ENCODE assay signal across 11 mouse cellular contexts in genomic region chr6:48628377-48628776, GRCm38 (mm10). TPM values are rescaled to one million over a fixed set of nuclear protein-coding genes. Genes with fewer than 3 reads are reported as not detected.
DNase-seq lines count a peak whose midpoint lies in the region; ATAC-seq and TF ChIP-seq lines count a peak whose summit lies in the region.
"Had no signal": no experiment of that assay in that cellular context is flagged by ENCODE, and none has a peak within 500 bp of the region (broad histone marks: within the 10 kb centered on the region; RNA-seq: fewer than 3 reads in every experiment).

No protein-coding gene starts in this region.

- TF ChIP-seq EP300 in lung, postnatal 0 days (IDR thresholded peaks at IDR 0.05): no peak

- 0 out of 2 replicates have a peak overlapping the region, but pooled peaks have one; percentile 53 for H3K4me3 ChIP-seq in hindbrain, embryonic 15.5 days
- H3K4me3 ChIP-seq in hindbrain, embryonic 11.5 days (ENCODE audit: low read depth, low read length): no peak overlapping the region
- no peak overlapping the region for H3K4me3 ChIP-seq in kidney, embryonic 14.5 days (ENCODE audit: low read length)
- no peak overlapping the region for H3K4me3 ChIP-seq in midbrain, embryonic 15.5 days
- H3K4me3 ChIP-seq in lung, postnatal 0 days (ENCODE audit: low read depth, low read length): no peak overlapping the region

- TF ChIP-seq CTCF in lung, postnatal 0 days (IDR thresholded peaks at IDR 0.05): no peak

- peak; percentile 26 for DNase-seq in cerebellum, adult 11-12 months
- no peak for DNase-seq in cerebellum, adult 11 months
- DNase-seq in hindbrain, embryonic 11.5 days (ENCODE audit: low spot score): no peak
- DNase-seq in lung, postnatal 0 days (ENCODE audit: low spot score): no peak
- DNase-seq in ovary, postnatal 14 days (ENCODE audit: low spot score): no peak
- DNase-seq: lung, adult 2 months had no signal

- H3K27ac ChIP-seq in hindbrain, embryonic 15.5 days (replicated peaks): no peak overlapping the region
- no peak overlapping the region for H3K27ac ChIP-seq in hindbrain, embryonic 11.5 days (ENCODE audit: low read depth, low read length)
- no peak overlapping the region for H3K27ac ChIP-seq in kidney, embryonic 14.5 days (ENCODE audit: low read depth, low read length)
- H3K27ac ChIP-seq in midbrain, embryonic 15.5 days: no peak overlapping the region
- no peak overlapping the region for H3K27ac ChIP-seq in lung, postnatal 0 days (ENCODE audit: low read length)

- H3K9ac ChIP-seq in hindbrain, embryonic 15.5 days: no peak overlapping the region
- H3K9ac ChIP-seq in hindbrain, embryonic 11.5 days (ENCODE audit: low read depth, low read length): no peak overlapping the region
- H3K9ac ChIP-seq in kidney, embryonic 14.5 days (ENCODE audit: low read depth, low read length): 0 out of 2 replicates have a peak overlapping the region, but pooled peaks have one; percentile 51
- no peak overlapping the region for H3K9ac ChIP-seq in midbrain, embryonic 15.5 days
- no peak overlapping the region for H3K9ac ChIP-seq in lung, postnatal 0 days (replicated peaks; ENCODE audit: low read depth)

- H3K27me3 ChIP-seq in hindbrain, embryonic 15.5 days: peaks cover 15% of the 10 kb centered on the region
- peaks cover 26% of the 10 kb centered on the region for H3K27me3 ChIP-seq in hindbrain, embryonic 11.5 days (ENCODE audit: control insufficient read depth, insufficient read depth, low read length)
- peaks cover 10% of the 10 kb centered on the region for H3K27me3 ChIP-seq in kidney, embryonic 14.5 days (ENCODE audit: control insufficient read depth, insufficient read depth, low read length)
- peaks cover 17% of the 10 kb centered on the region for H3K27me3 ChIP-seq in midbrain, embryonic 15.5 days (replicated peaks)
- peaks cover 8% of the 10 kb centered on the region; the same call in 1 of the 2 replicates for H3K27me3 ChIP-seq in lung, postnatal 0 days (replicated peaks; ENCODE audit: insufficient read depth, low read length)

- no peaks in the 10 kb centered on the region for H3K9me3 ChIP-seq in hindbrain, embryonic 15.5 days
- no peaks in the 10 kb centered on the region for H3K9me3 ChIP-seq in hindbrain, embryonic 11.5 days (ENCODE audit: control insufficient read depth, low read length)
- no peaks in the 10 kb centered on the region for H3K9me3 ChIP-seq in kidney, embryonic 14.5 days (ENCODE audit: control insufficient read depth, low read length)
- H3K9me3 ChIP-seq in midbrain, embryonic 15.5 days: no peaks in the 10 kb centered on the region
- no peaks in the 10 kb centered on the region for H3K9me3 ChIP-seq in lung, postnatal 0 days (ENCODE audit: low read length)

- H3K36me3 ChIP-seq in hindbrain, embryonic 15.5 days: no peaks in the 10 kb centered on the region
- no peaks in the 10 kb centered on the region for H3K36me3 ChIP-seq in hindbrain, embryonic 11.5 days (ENCODE audit: control insufficient read depth, insufficient read depth, low read length)
- H3K36me3 ChIP-seq in kidney, embryonic 14.5 days (ENCODE audit: control insufficient read depth, insufficient read depth, low read length): no peaks in the 10 kb centered on the region
- H3K36me3 ChIP-seq in midbrain, embryonic 15.5 days (replicated peaks): no peaks in the 10 kb centered on the region
- no peaks in the 10 kb centered on the region for H3K36me3 ChIP-seq in lung, postnatal 0 days (ENCODE audit: insufficient read depth, low read length)

- no peak for ATAC-seq in hindbrain, embryonic 15.5 days (ENCODE audit: low FRiP score, low read depth)
- ATAC-seq in hindbrain, embryonic 11.5 days (ENCODE audit: low FRiP score): no peak
- ATAC-seq in kidney, embryonic 14.5 days (ENCODE audit: low FRiP score, low TSS enrichment): no peak; the same call in 1 of the 2 replicates
- no peak for ATAC-seq in midbrain, embryonic 15.5 days (replicated peaks)
- no peak for ATAC-seq in lung, postnatal 0 days

- H3K4me2 ChIP-seq in hindbrain, embryonic 15.5 days: peak overlapping the region; percentile 94
- no peak overlapping the region; the same call in 1 of the 2 replicates for H3K4me2 ChIP-seq in hindbrain, embryonic 11.5 days (replicated peaks; ENCODE audit: low read depth, low read length)
- no peak overlapping the region for H3K4me2 ChIP-seq in kidney, embryonic 14.5 days (replicated peaks; ENCODE audit: low read depth, low read length)
- peak overlapping the region; percentile 80; the same call in 1 of the 2 replicates for H3K4me2 ChIP-seq in midbrain, embryonic 15.5 days
- H3K4me2 ChIP-seq in lung, postnatal 0 days (replicated peaks; ENCODE audit: low read depth, low read length): no peak overlapping the region

- H3K4me1 ChIP-seq in hindbrain, embryonic 15.5 days (replicated peaks): peaks cover 42% of the 10 kb centered on the region
- H3K4me1 ChIP-seq in hindbrain, embryonic 11.5 days (replicated peaks; ENCODE audit: control insufficient read depth, insufficient read depth, low read length): peaks cover 2% of the 10 kb centered on the region
- H3K4me1 ChIP-seq in kidney, embryonic 14.5 days (ENCODE audit: control insufficient read depth, insufficient read depth, low read length): peaks cover 22% of the 10 kb centered on the region
- H3K4me1 ChIP-seq in midbrain, embryonic 15.5 days: peaks cover 26% of the 10 kb centered on the region
- peaks cover 8% of the 10 kb centered on the region for H3K4me1 ChIP-seq in lung, postnatal 0 days (ENCODE audit: insufficient read depth, low read depth, low read length)

- whole genome bisulfite sequencing in hindbrain, embryonic 15.5 days: 84% methylated on average over 3 of the region's 3 CpGs
- WGBS in hindbrain, embryonic 11.5 days: 75% methylated on average over 3 of the region's 3 CpGs
- whole genome bisulfite sequencing in kidney, embryonic 14.5 days: 65% methylated on average over 3 of the region's 3 CpGs
- 73% methylated on average over 3 of the region's 3 CpGs for WGBS in midbrain, embryonic 15.5 days
- WGBS in lung, postnatal 0 days: 69% methylated on average over 3 of the region's 3 CpGs

RNA-seq across cellular contexts. Expression of gene AI854703, which starts 1.8 kb away (rescaled TPM):
- polyA plus RNA-seq in hindbrain, embryonic 15.5 days (2015; fragmentation: Nextera tagmentation; extraction: Ambion mirVana): 26.4 and 27.1 TPM in 2 replicates
- polyA plus RNA-seq in hindbrain, embryonic 11.5 days (2014; fragmentation: Nextera tagmentation; extraction: Ambion mirVana): 1.1 and 1.2 TPM in 2 replicates
- 0.90 and 1.4 TPM in 2 replicates for polyA plus RNA-seq in kidney, embryonic 14.5 days (2014; fragmentation: Nextera tagmentation; extraction: Ambion mirVana)
- polyA plus RNA-seq in midbrain, embryonic 15.5 days (2015; fragmentation: Nextera tagmentation; extraction: Ambion mirVana): 20.9 and 23.8 TPM in 2 replicates
- polyA plus RNA-seq in lung, postnatal 0 days (2015; fragmentation: Nextera tagmentation; extraction: Ambion mirVana): 0.30 and 0.49 TPM in 2 replicates

RNA-seq across cellular contexts. Expression of gene Gimap8, which starts 18.7 kb away (rescaled TPM):
- polyA plus RNA-seq in hindbrain, embryonic 15.5 days (2015; fragmentation: Nextera tagmentation; extraction: Ambion mirVana): 0.56 TPM in 2 replicates
- 0.37 and 0.57 TPM in 2 replicates for polyA plus RNA-seq in hindbrain, embryonic 11.5 days (2014; fragmentation: Nextera tagmentation; extraction: Ambion mirVana)
- polyA plus RNA-seq in kidney, embryonic 14.5 days (2014; fragmentation: Nextera tagmentation; extraction: Ambion mirVana): 1.1 and 1.4 TPM in 2 replicates
- 0.52 and 0.86 TPM in 2 replicates for polyA plus RNA-seq in midbrain, embryonic 15.5 days (2015; fragmentation: Nextera tagmentation; extraction: Ambion mirVana)
- 8.6 and 10.8 TPM in 2 replicates for polyA plus RNA-seq in lung, postnatal 0 days (2015; fragmentation: Nextera tagmentation; extraction: Ambion mirVana)

RNA-seq across cellular contexts. Expression of gene Zfp775, which starts 26.5 kb away (rescaled TPM):
- polyA plus RNA-seq in hindbrain, embryonic 15.5 days (2015; fragmentation: Nextera tagmentation; extraction: Ambion mirVana): 13.5 and 14.5 TPM in 2 replicates
- 7.7 and 11.0 TPM in 2 replicates for polyA plus RNA-seq in hindbrain, embryonic 11.5 days (2014; fragmentation: Nextera tagmentation; extraction: Ambion mirVana)
- 5.7 and 6.6 TPM in 2 replicates for polyA plus RNA-seq in kidney, embryonic 14.5 days (2014; fragmentation: Nextera tagmentation; extraction: Ambion mirVana)
- 16.3 and 16.8 TPM in 2 replicates for polyA plus RNA-seq in midbrain, embryonic 15.5 days (2015; fragmentation: Nextera tagmentation; extraction: Ambion mirVana)
- 5.3 and 6.2 TPM in 2 replicates for polyA plus RNA-seq in lung, postnatal 0 days (2015; fragmentation: Nextera tagmentation; extraction: Ambion mirVana)

RNA-seq across cellular contexts. Expression of gene Gm44965, which starts 34.6 kb away (rescaled TPM):
- 1.0 TPM in 1 of 2 replicates, not detected in the other for polyA plus RNA-seq in hindbrain, embryonic 15.5 days (2015; fragmentation: Nextera tagmentation; extraction: Ambion mirVana)
- not detected in 2 replicates for polyA plus RNA-seq in hindbrain, embryonic 11.5 days (2014; fragmentation: Nextera tagmentation; extraction: Ambion mirVana)
- 0.77 TPM in 1 of 2 replicates, not detected in the other for polyA plus RNA-seq in kidney, embryonic 14.5 days (2014; fragmentation: Nextera tagmentation; extraction: Ambion mirVana)
- 0.88 TPM in 1 of 2 replicates, not detected in the other for polyA plus RNA-seq in midbrain, embryonic 15.5 days (2015; fragmentation: Nextera tagmentation; extraction: Ambion mirVana)
- polyA plus RNA-seq in lung, postnatal 0 days (2015; fragmentation: Nextera tagmentation; extraction: Ambion mirVana): not detected in 2 replicates
- polyA plus RNA-seq: heart, embryonic 16.5 days; limb, embryonic 14.5 days; lung, adult 2 months had no signal

RNA-seq across cellular contexts. Expression of gene Repin1, which starts 34.7 kb away (rescaled TPM):
- polyA plus RNA-seq in hindbrain, embryonic 15.5 days (2015; fragmentation: Nextera tagmentation; extraction: Ambion mirVana): 44.3 and 46.1 TPM in 2 replicates
- 35.3 and 37.8 TPM in 2 replicates for polyA plus RNA-seq in hindbrain, embryonic 11.5 days (2014; fragmentation: Nextera tagmentation; extraction: Ambion mirVana)
- polyA plus RNA-seq in kidney, embryonic 14.5 days (2014; fragmentation: Nextera tagmentation; extraction: Ambion mirVana): 32.6 and 47.0 TPM in 2 replicates
- 48.9 and 50.4 TPM in 2 replicates for polyA plus RNA-seq in midbrain, embryonic 15.5 days (2015; fragmentation: Nextera tagmentation; extraction: Ambion mirVana)
- 15.2 and 15.5 TPM in 2 replicates for polyA plus RNA-seq in lung, postnatal 0 days (2015; fragmentation: Nextera tagmentation; extraction: Ambion mirVana)

Comparison
In these comparisons a context has a peak if more than half of its experiments do, and no peak if none do; other contexts are left out.
1. H3K4me2 ChIP-seq: peak in hindbrain, embryonic 15.5 days (single experiment) and midbrain, embryonic 15.5 days (single experiment); none in hindbrain, embryonic 11.5 days (single experiment), kidney, embryonic 14.5 days (single experiment) and lung, postnatal 0 days (single experiment).